Mouse (Mus musculus): Measurements from ENCODE around the gene Rgma.

GRCm38 (mm10) chr7:73326236-73326635 lies 49.1 kb upstream of the Rgma start:
- TF ChIP-seq EP300 (IDR thresholded peaks at IDR 0.05; ENCODE audit: insufficient read depth, low read depth, low read length), result no peak
- TF ChIP-seq CTCF (IDR thresholded peaks at IDR 0.05), result no peak
